Mouse (Mus musculus): ENCODE results near the gene Mindy1. TPM values are rescaled to one million over a fixed set of nuclear protein-coding genes. Genes with fewer than 3 reads are reported as not detected.
A peak's percentile ranks its signal among the peaks of the same experiment; 100 is the strongest.

Gene Mindy1
- polyA plus RNA-seq, 1 experiment from 2014 or later: 46.5 TPM

GRCm38 (mm10) chr3:95310968-95311882 lies 30.1 kb downstream of the Mindy1 start:
- peak; percentile 80 for DNase-seq (ENCODE audit: low spot score)

DNA sequence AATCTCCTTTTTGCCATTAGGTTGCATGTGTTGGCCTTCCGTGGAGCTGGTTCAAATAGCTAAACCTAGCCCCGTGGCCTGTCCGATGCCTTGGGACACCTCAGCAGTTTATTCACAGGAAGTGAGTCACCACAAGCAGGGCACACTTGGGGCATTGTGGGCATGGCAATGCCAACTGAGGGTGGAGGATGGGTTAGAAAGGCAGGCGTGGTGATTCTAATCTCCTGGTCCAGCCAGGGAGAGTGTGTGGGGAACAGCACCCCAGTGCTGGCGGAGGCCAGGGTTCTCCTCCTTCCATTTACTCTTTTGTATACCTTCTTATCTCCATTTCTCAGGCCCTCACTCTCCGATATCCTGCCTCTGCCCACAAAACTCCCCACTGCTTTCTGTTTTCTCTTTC lies 31.5 kb downstream of the Mindy1 start:
- Histone ChIP-seq H3K9me3 (ENCODE audit: control insufficient read depth, low read length) (no peaks in the 10 kb centered on the region), H3K4me2 (replicated peaks; ENCODE audit: low read depth, low read length) (no peak overlapping the region), H3K4me1 (replicated peaks; ENCODE audit: control insufficient read depth, insufficient read depth, low read length) (peaks cover 9% of the 10 kb centered on the region), H3K36me3 (ENCODE audit: control insufficient read depth, insufficient read depth, low read length) (no peaks in the 10 kb centered on the region), H3K27ac (ENCODE audit: low read depth, low read length) (no peak overlapping the region), H3K4me3 (ENCODE audit: low read depth, low read length) (no peak overlapping the region), H3K27me3 (ENCODE audit: control insufficient read depth, insufficient read depth, low read length) (no peaks in the 10 kb centered on the region), H3K9ac (ENCODE audit: low read depth, low read length) (no peak overlapping the region)
- ATAC-seq (ENCODE audit: low FRiP score) (no peak), DNase-seq (ENCODE audit: low spot score) (no peak)
- WGBS: 82% methylated on average over 6 of the region's 6 CpGs

More at GRCm38 (mm10) chr3:95310968-95311882, 30.1 kb downstream of the Mindy1 start:
- Histone ChIP-seq H3K36me3 (ENCODE audit: control insufficient read depth, insufficient read depth, low read length) (no peaks in the 10 kb centered on the region), H3K4me1 (replicated peaks; ENCODE audit: control insufficient read depth, insufficient read depth, low read length) (peaks cover 4% of the 10 kb centered on the region), H3K4me2 (replicated peaks; ENCODE audit: low read depth, low read length) (no peak overlapping the region), H3K9me3 (ENCODE audit: control insufficient read depth, low read length) (no peaks in the 10 kb centered on the region), H3K9ac (ENCODE audit: low read depth, low read length) (no peak overlapping the region), H3K4me3 (ENCODE audit: low read depth, low read length) (no peak overlapping the region), H3K27me3 (ENCODE audit: control insufficient read depth, insufficient read depth, low read length) (no peaks in the 10 kb centered on the region), H3K27ac (ENCODE audit: low read depth, low read length) (no peak overlapping the region)
- WGBS: 70% methylated on average over 9 of the region's 9 CpGs
- ATAC-seq (ENCODE audit: low FRiP score): no peak

GRCm38 (mm10) chr3:95313476-95313875 lies 32.3 kb downstream of the Mindy1 start:
- no peak for ATAC-seq (ENCODE audit: low FRiP score)
- WGBS: 41% methylated on average over 7 of the region's 7 CpGs
- no peak for DNase-seq (ENCODE audit: low spot score)
- Histone ChIP-seq H3K9me3 (ENCODE audit: control insufficient read depth, low read length) (no peaks in the 10 kb centered on the region), H3K27me3 (ENCODE audit: control insufficient read depth, insufficient read depth, low read length) (no peaks in the 10 kb centered on the region), H3K27ac (ENCODE audit: low read depth, low read length) (no peak overlapping the region), H3K9ac (ENCODE audit: low read depth, low read length) (no peak overlapping the region), H3K4me1 (replicated peaks; ENCODE audit: control insufficient read depth, insufficient read depth, low read length) (peaks cover 12% of the 10 kb centered on the region), H3K4me2 (replicated peaks; ENCODE audit: low read depth, low read length) (no peak overlapping the region), H3K4me3 (ENCODE audit: low read depth, low read length) (no peak overlapping the region), H3K36me3 (ENCODE audit: control insufficient read depth, insufficient read depth, low read length) (no peaks in the 10 kb centered on the region)

GRCm38 (mm10) chr3:95314075-95314474 lies 32.9 kb downstream of the Mindy1 start:
- DNase-seq (ENCODE audit: low spot score) (no peak), ATAC-seq (ENCODE audit: low FRiP score) (no peak)
- H3K9me3 ChIP-seq (ENCODE audit: control insufficient read depth, low read length): no peaks in the 10 kb centered on the region
- H3K9ac ChIP-seq (ENCODE audit: low read depth, low read length): no peak overlapping the region
- peaks cover 14% of the 10 kb centered on the region for H3K4me1 ChIP-seq (replicated peaks; ENCODE audit: control insufficient read depth, insufficient read depth, low read length)
- H3K4me2 ChIP-seq (replicated peaks; ENCODE audit: low read depth, low read length): peak overlapping the region; percentile 80; the same call in 1 of the 2 replicates
- H3K27me3 ChIP-seq (ENCODE audit: control insufficient read depth, insufficient read depth, low read length): no peaks in the 10 kb centered on the region
- H3K27ac ChIP-seq (ENCODE audit: low read depth, low read length): no peak overlapping the region
- H3K36me3 ChIP-seq (ENCODE audit: control insufficient read depth, insufficient read depth, low read length): no peaks in the 10 kb centered on the region
- WGBS: 55% methylated on average over 6 of the region's 6 CpGs
- no peak overlapping the region for H3K4me3 ChIP-seq (ENCODE audit: low read depth, low read length)

- Histone ChIP-seq H3K4me1 (replicated peaks; ENCODE audit: control insufficient read depth, insufficient read depth, low read length) (peaks cover 14% of the 10 kb centered on the region), H3K9ac (ENCODE audit: low read depth, low read length) (peak within 1 kb of the TSS; percentile 99), H3K36me3 (ENCODE audit: control insufficient read depth, insufficient read depth, low read length) (no peaks in the 10 kb centered on the region), H3K4me3 (ENCODE audit: low read depth, low read length) (peak within 1 kb of the TSS; percentile 88), H3K9me3 (ENCODE audit: control insufficient read depth, low read length) (no peaks in the 10 kb centered on the region), H3K4me2 (replicated peaks; ENCODE audit: low read depth, low read length) (peak within 1 kb of the TSS; percentile 80), H3K27me3 (ENCODE audit: control insufficient read depth, insufficient read depth, low read length) (no peaks in the 10 kb centered on the region), H3K27ac (ENCODE audit: low read depth, low read length) (peak within 1 kb of the TSS; percentile 91)
- ATAC-seq (ENCODE audit: low FRiP score) (no peak), DNase-seq (ENCODE audit: low spot score) (no peak)
- 3% methylated on average over 25 of the region's 27 CpGs for WGBS
These were observed 33.4 kb downstream of the Mindy1 start, which contains the start of gene Cers2 for GRCm38 (mm10) chr3:95314486-95315093. Cers2 (plus strand) TSS chr3:95314791.

DNA sequence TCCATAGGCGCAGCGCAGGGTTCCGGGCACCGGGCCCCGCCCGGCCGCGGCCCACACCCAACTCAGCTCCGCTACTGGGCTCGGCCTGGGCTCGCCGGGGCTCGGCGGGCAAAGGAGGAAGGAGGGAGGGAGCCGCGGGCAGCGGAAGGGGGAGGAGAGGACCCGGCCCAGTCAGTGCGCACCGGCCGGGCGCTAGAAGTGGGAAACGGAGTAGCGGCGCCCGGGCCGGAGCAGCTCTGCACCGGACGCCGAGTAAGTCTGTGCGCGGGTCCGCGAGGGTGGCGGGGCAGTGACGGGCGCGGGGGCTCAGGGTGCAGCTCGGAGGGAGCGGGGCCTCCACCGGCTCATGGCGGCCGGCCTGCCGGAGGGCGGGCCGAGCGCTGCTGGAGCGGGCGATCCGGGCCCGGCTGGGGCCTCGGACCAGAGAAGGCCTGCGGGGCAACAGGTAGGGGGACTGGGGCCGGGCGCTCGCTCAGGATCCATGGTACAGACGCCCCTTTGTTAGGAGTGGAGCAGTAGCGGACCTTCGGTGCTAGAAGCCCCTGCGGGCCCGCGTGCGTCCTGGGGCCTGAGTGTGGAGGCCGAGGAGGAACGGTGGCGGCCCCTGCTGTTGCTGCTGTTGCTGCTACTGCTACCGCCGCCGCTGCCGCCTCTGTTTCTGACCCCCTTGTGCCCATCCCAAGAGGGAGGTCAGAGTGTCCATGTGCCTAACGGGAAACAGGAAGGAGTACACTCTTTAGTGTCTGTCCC lies 34.1 kb downstream of the Mindy1 start:
- H3K27ac ChIP-seq (ENCODE audit: low read depth, low read length): peak overlapping the region; percentile 91
- peak; percentile 87 for DNase-seq (ENCODE audit: low spot score)
- ATAC-seq (ENCODE audit: low FRiP score): peak; percentile 95
- H3K27me3 ChIP-seq (ENCODE audit: control insufficient read depth, insufficient read depth, low read length): no peaks in the 10 kb centered on the region
- H3K4me1 ChIP-seq (replicated peaks; ENCODE audit: control insufficient read depth, insufficient read depth, low read length): peaks cover 14% of the 10 kb centered on the region
- H3K9ac ChIP-seq (ENCODE audit: low read depth, low read length): peak overlapping the region; percentile 99
- H3K4me3 ChIP-seq (ENCODE audit: low read depth, low read length): peak overlapping the region; percentile 88
- WGBS: under 1% methylated on average over 61 of the region's 71 CpGs
- no peaks in the 10 kb centered on the region for H3K36me3 ChIP-seq (ENCODE audit: control insufficient read depth, insufficient read depth, low read length)
- H3K9me3 ChIP-seq (ENCODE audit: control insufficient read depth, low read length): no peaks in the 10 kb centered on the region
- peak overlapping the region; percentile 80 for H3K4me2 ChIP-seq (replicated peaks; ENCODE audit: low read depth, low read length)

DNA sequence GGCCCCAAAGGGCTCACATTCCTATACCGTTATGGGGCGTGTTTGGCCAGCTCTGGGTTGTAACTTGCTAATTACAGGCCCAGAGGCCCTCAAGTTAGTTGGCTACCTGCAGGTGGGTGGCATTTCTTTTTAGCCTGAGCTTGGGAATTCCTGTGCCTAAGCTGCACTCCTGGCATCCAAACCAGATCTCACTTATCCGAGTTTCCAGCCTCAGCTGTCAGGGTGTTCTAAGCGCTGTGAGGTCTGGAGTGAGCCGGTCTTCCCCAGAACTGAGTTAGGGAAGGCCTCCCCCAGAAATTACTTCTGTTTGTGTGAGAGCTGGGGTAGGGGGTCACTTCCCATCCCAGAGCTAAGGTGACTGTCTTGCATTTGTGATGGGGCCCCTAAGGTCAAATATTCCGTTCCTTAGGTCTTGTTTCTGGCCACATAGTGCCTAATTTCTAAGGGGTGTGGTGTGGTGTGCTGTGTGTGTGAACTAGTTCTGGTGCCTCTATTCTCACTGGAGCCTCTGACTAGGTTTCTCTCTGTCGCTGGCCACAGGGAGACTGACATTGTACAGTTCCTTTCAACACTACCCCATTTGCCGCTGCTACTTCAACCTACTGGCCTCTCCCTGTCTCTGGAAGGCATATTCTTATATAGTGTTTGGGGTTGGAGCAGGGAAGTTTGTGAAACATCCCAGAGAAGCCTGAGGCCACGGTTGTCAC lies 34.9 kb downstream of the Mindy1 start:
- H3K9me3 ChIP-seq (ENCODE audit: control insufficient read depth, low read length): no peaks in the 10 kb centered on the region
- DNase-seq (ENCODE audit: low spot score): no peak

More for the DNA sequence above, 34.9 kb downstream of the Mindy1 start:
- 15% methylated on average over 9 of the region's 9 CpGs for WGBS
- Histone ChIP-seq H3K4me1 (replicated peaks; ENCODE audit: control insufficient read depth, insufficient read depth, low read length) (peaks cover 14% of the 10 kb centered on the region), H3K4me2 (replicated peaks; ENCODE audit: low read depth, low read length) (peak overlapping the region; percentile 80), H3K9ac (ENCODE audit: low read depth, low read length) (peak overlapping the region; percentile 99), H3K36me3 (ENCODE audit: control insufficient read depth, insufficient read depth, low read length) (peaks cover 3% of the 10 kb centered on the region; the same call in 1 of the 2 replicates), H3K27me3 (ENCODE audit: control insufficient read depth, insufficient read depth, low read length) (no peaks in the 10 kb centered on the region), H3K27ac (ENCODE audit: low read depth, low read length) (peak overlapping the region; percentile 91; the same call in 1 of the 2 replicates), H3K4me3 (ENCODE audit: low read depth, low read length) (peak overlapping the region; percentile 88)
- no peak for ATAC-seq (ENCODE audit: low FRiP score)
